Mouse (Mus musculus) heart, embryonic 16.5 days (tissue): ENCODE data around the gene Dapk1. TPM values are rescaled to one million over a fixed set of nuclear protein-coding genes. Genes with fewer than 3 reads are reported as not detected.
"Not testable (repeated sequence)": the region's sequence is repeated elsewhere in the genome, so short reads cannot be mapped to it uniquely, and the experiment has no call there.

ENCODE experiments used
- ATAC-seq: fragments of 200-750 bp; cut with Nextera tagmentation; replicated peaks from 2 replicates; pipeline ENCODE4 v1.8.0; 2017; ENCODE audit warnings: moderate number of reproducible peaks; ENCODE audit not compliant: insufficient read depth, low FRiP score; ENCODE audit errors: extremely low read depth
- H3K27ac ChIP-seq: fragments of 300-500 bp; sonication (generic); 2 replicates; pipeline ENCODE4 v1.5.1; 2014; ENCODE audit warnings: mild to moderate bottlenecking, low read length, control low read depth, moderate library complexity
- H3K27me3 ChIP-seq: fragments of 300-500 bp; sonication (generic); 2 replicates; pipeline ENCODE4 v1.6.1; 2014; ENCODE audit warnings: low read length, mixed read lengths; ENCODE audit not compliant: control insufficient read depth, insufficient read depth
- H3K36me3 ChIP-seq: fragments of 300-500 bp; sonication (generic); 2 replicates; pipeline ENCODE4 v1.6.1; 2014; ENCODE audit not compliant: control insufficient read depth, insufficient read depth
- H3K4me1 ChIP-seq: fragments of 300-500 bp; sonication (generic); 2 replicates; pipeline ENCODE4 v1.6.1; 2014; ENCODE audit warnings: low read length, mixed read lengths; ENCODE audit not compliant: control insufficient read depth, insufficient read depth
- H3K4me2 ChIP-seq: fragments of 300-500 bp; sonication (generic); 2 replicates; pipeline ENCODE4 v1.6.1; 2014; ENCODE audit warnings: low read depth, mild to moderate bottlenecking, control low read depth, low read length
- H3K4me3 ChIP-seq: fragments of 300-500 bp; sonication (generic); 2 replicates; pipeline ENCODE4 v1.5.1; 2014; ENCODE audit warnings: mild to moderate bottlenecking, control low read depth, low read length
- H3K9ac ChIP-seq: fragments of 300-500 bp; sonication (generic); 2 replicates; pipeline ENCODE4 v1.6.1; 2014; ENCODE audit warnings: low read length, control low read depth
- H3K9me3 ChIP-seq: fragments of 300-500 bp; sonication (generic); replicated peaks from 2 replicates; pipeline ENCODE4 v1.6.1; 2016; ENCODE audit warnings: low read length; ENCODE audit not compliant: control insufficient read depth
- WGBS: fragments of 180-500 bp; shearing (Covaris S2); extraction: QIAGEN DNeasy Blood & Tissue Kit; methylation state at CpG from one replicate; pipeline ENCODE4 v1.1.7; 2014; 5-methylcytosine and 5-hydroxymethylcytosine counted together
- polyA plus RNA-seq: library from polyadenylated mRNA; unstranded; fragments of >200 nt; fragmentation: Nextera tagmentation; extraction: Ambion mirVana; gene quantifications from 2 replicates; pipeline ENCODE4 v1.2.1, GENCODE M21; 2015

Gene Dapk1
- polyA plus RNA-seq, 1 experiment from 2014 or later, result 8.3 TPM

DNA sequence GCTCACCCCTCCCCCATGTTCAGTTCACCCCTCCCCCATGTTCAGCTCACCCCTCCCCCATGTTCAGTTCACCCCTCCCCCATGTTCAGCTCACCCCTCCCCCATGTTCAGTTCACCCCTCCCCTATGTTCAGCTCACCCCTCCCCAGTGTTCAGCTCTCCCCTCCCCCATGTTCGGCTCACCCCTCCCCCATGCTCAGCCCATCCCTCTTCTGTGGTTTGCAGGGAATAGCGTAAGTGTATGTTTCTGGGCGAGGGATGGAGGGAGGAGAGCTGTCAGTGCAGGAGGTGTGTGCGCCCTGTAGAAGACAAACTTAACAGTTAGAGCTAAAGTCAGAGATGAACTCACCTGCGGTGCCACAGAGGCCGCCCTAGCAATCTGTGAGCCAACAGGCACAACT is 9.2 kb downstream of the Dapk1 start:
- not testable (repeated sequence) for H3K27ac ChIP-seq, H3K4me1 ChIP-seq, H3K9ac ChIP-seq, H3K4me2 ChIP-seq, H3K9me3 ChIP-seq, H3K27me3 ChIP-seq, H3K36me3 ChIP-seq, H3K4me3 ChIP-seq, ATAC-seq
- 71% methylated on average over 6 of the region's 6 CpGs for WGBS

DNA sequence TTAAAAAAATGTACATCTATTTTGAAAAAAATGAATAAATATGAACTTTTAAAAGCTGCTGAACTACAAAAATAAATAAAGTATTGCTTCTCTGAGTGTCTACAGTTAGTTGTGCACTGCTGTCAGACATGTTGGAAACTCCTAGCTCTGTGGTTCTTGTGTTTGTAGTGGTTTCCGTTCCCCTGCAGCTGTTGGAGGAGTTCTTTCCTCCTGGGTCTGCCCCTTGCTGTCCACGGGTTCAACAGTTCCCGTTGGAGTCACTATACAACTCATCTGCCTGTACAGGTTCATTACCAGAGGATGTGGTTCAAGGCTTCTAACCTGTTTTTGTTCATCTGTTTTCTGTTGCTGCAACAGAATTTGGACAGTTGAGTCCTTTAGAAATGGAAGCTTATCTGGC is 10.4 kb downstream of the Dapk1 start:
- no peak overlapping the region; the same call in 1 of the 2 replicates for H3K27ac ChIP-seq
- H3K27me3 ChIP-seq, result no peaks in the 10 kb centered on the region
- no peaks in the 10 kb centered on the region for H3K9me3 ChIP-seq
- H3K4me1 ChIP-seq, result peaks cover 5% of the 10 kb centered on the region
- no peak overlapping the region for H3K9ac ChIP-seq
- H3K36me3 ChIP-seq, result no peaks in the 10 kb centered on the region
- 56% methylated on average over 3 of the region's 3 CpGs for WGBS
- no peak overlapping the region for H3K4me2 ChIP-seq
- ATAC-seq, result no peak
- H3K4me3 ChIP-seq, result no peak overlapping the region

GRCm38 (mm10) chr13:60614154-60614553 is 12.4 kb downstream of the Dapk1 start:
- no peak; the same call in 1 of the 2 replicates for ATAC-seq
- Histone ChIP-seq H3K27ac (no peak overlapping the region), H3K36me3 (no peaks in the 10 kb centered on the region), H3K4me1 (peaks cover 15% of the 10 kb centered on the region), H3K27me3 (no peaks in the 10 kb centered on the region), H3K4me3 (no peak overlapping the region), H3K9ac (no peak overlapping the region), H3K4me2 (no peak overlapping the region), H3K9me3 (no peaks in the 10 kb centered on the region)
- WGBS, result 78% methylated on average over 8 of the region's 8 CpGs

DNA sequence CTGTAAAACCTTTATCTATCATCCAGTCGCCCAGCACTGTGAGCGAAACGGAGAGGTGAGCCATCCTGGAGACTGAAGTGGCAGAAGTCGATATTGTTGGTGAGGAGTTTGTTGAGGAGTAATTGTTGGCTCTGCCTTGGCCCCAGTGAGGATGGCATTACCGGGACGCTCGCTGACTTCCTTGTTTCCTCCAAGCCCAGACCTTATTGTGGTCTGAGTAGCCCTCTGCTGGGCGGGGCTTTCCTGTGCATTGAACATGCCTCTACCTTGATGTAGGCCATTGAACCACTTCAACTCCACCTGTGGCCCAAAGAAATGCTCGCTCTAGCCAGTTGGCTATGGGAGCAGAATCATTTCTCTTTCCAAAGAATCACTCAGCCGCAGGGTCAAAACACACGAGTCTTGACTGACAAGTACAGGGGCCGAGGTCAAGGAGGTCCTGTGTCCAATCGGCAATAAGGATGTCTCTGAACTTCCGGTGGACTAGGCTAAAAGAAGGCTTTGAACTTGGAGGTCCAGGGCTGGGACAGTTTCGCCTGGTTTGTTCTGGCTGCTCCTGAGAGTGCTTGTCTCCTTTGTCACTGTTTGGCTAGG is 13.4 kb downstream of the Dapk1 start:
- Histone ChIP-seq H3K4me2 (no peak overlapping the region), H3K36me3 (no peaks in the 10 kb centered on the region), H3K9ac (no peak overlapping the region), H3K27ac (no peak overlapping the region), H3K4me1 (peaks cover 16% of the 10 kb centered on the region), H3K9me3 (no peaks in the 10 kb centered on the region), H3K27me3 (no peaks in the 10 kb centered on the region), H3K4me3 (no peak overlapping the region)
- WGBS, result 62% methylated on average over 15 of the region's 15 CpGs
- ATAC-seq, result no peak

DNA sequence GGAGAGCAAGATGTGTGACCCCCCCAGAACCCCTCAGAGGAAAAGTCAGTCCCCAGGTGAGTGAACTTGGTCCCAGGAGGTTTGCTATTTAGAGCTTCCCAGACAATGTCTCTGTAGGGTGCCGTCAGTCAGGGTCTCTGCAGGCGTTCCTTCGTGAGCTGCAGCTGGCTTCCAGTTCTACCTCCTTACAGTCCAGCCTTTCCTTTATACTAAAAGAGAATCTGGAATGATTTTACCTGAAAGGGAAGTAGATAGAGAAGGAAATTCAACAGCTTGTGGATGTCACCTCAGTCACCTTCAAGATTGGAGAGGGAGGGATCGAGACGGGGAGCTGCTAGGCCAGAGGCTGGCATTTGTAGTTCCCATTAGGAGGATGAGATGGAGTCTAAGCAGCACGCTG is 14.3 kb downstream of the Dapk1 start:
- WGBS, result 76% methylated on average over 6 of the region's 6 CpGs
- peaks cover 17% of the 10 kb centered on the region for H3K4me1 ChIP-seq
- no peak for ATAC-seq
- no peak overlapping the region for H3K27ac ChIP-seq
- H3K36me3 ChIP-seq, result no peaks in the 10 kb centered on the region
- no peaks in the 10 kb centered on the region for H3K9me3 ChIP-seq
- no peak overlapping the region for H3K4me3 ChIP-seq
- H3K27me3 ChIP-seq, result no peaks in the 10 kb centered on the region
- no peak overlapping the region for H3K4me2 ChIP-seq
- H3K9ac ChIP-seq, result no peak overlapping the region

DNA sequence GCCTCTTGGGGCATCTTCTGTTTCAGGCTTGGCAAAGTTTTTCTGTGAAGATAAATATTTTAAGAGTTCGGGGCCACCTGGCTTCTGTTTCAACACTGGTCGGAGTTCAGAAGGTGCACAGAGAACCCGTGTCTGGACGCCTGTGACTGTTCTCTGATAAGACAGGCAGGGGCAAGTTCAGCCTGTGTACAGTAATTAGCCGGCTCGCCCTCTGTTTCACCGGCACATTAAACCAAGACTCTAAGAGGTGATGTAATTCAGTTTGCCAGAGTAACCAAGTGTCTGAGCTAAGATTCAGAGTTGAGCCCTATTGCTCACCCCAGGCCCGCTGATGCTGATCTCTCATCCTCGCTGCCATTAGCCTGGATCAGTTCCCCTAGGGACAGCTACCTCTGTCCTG is 16.5 kb downstream of the Dapk1 start:
- Histone ChIP-seq H3K4me3 (no peak overlapping the region), H3K4me2 (no peak overlapping the region), H3K9me3 (no peaks in the 10 kb centered on the region), H3K27ac (no peak overlapping the region), H3K4me1 (peaks cover 24% of the 10 kb centered on the region), H3K27me3 (no peaks in the 10 kb centered on the region), H3K9ac (no peak overlapping the region), H3K36me3 (no peaks in the 10 kb centered on the region)
- ATAC-seq, result no peak
- WGBS, result 26% methylated on average over 9 of the region's 9 CpGs

DNA sequence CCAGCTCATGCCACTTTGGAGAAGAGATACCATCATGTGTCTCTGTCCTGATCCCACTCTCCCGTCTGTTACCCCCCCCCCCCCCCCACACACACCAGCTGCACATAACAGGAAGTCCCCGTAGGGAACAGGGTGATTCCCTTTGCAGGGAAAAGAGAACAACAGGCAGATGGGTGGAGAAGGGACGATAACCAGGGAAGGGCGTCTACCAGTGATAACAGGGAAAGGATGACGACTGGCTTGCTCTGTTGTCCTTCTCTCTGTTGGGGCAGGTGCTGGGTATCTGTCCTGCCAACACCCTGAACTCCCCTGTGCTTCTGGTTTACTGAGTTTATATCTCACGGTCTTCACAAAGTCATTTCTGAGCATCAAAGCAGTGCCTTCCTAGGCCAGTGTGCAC is 18.0 kb downstream of the Dapk1 start:
- no peak for ATAC-seq
- WGBS, result 29% methylated on average over 6 of the region's 6 CpGs

GRCm38 (mm10) chr13:60621411-60621965 is 19.7 kb downstream of the Dapk1 start:
- no peak overlapping the region for H3K27ac ChIP-seq
- 46% methylated on average over 4 of the region's 4 CpGs for WGBS
- H3K4me1 ChIP-seq, result peaks cover 25% of the 10 kb centered on the region
- ATAC-seq, result peak; percentile 21; the same call in 1 of the 2 replicates
- H3K4me3 ChIP-seq, result no peak overlapping the region
- no peaks in the 10 kb centered on the region for H3K9me3 ChIP-seq
- H3K36me3 ChIP-seq, result no peaks in the 10 kb centered on the region
- H3K27me3 ChIP-seq, result no peaks in the 10 kb centered on the region
- H3K9ac ChIP-seq, result no peak overlapping the region
- no peak overlapping the region for H3K4me2 ChIP-seq

More for the DNA sequence above, 18.0 kb downstream of the Dapk1 start:
- Histone ChIP-seq H3K4me2 (no peak overlapping the region), H3K9me3 (no peaks in the 10 kb centered on the region), H3K4me1 (peaks cover 24% of the 10 kb centered on the region), H3K4me3 (no peak overlapping the region), H3K36me3 (no peaks in the 10 kb centered on the region), H3K9ac (no peak overlapping the region), H3K27ac (no peak overlapping the region), H3K27me3 (no peaks in the 10 kb centered on the region)

- Histone ChIP-seq H3K4me1 (peaks cover 26% of the 10 kb centered on the region), H3K36me3 (no peaks in the 10 kb centered on the region), H3K9me3 (no peaks in the 10 kb centered on the region), H3K4me2 (no peak overlapping the region), H3K9ac (no peak overlapping the region), H3K27me3 (no peaks in the 10 kb centered on the region), H3K27ac (no peak overlapping the region), H3K4me3 (no peak overlapping the region)
- ATAC-seq, result no peak
- 62% methylated on average over 7 of the region's 7 CpGs for WGBS
Observed at GRCm38 (mm10) chr13:60625581-60625980, 23.8 kb downstream of the Dapk1 start.
